Mouse (Mus musculus): Measurements from ENCODE around the gene Bcl2l1. TPM values are rescaled to one million over a fixed set of nuclear protein-coding genes. Genes with fewer than 3 reads are reported as not detected.

The Bcl2l1 gene
- polyA plus RNA-seq (2014; fragmentation: Nextera tagmentation; extraction: Ambion mirVana): 75.0 and 76.8 TPM in 2 replicates

- Histone ChIP-seq H3K27me3 (replicated peaks; ENCODE audit: control insufficient read depth, insufficient read depth, low read length) (no peaks in the 10 kb centered on the region), H3K27ac (ENCODE audit: low read depth) (peak within 1 kb of the TSS; percentile 98)
Measured at GRCm38 (mm10) chr2:152831019-152831878, at the start of gene Bcl2l1. Bcl2l1 (minus strand) TSS chr2:152831728.

GRCm38 (mm10) chr2:152880898-152881297 lies 49.4 kb upstream of the Bcl2l1 start:
- Histone ChIP-seq H3K27me3 (replicated peaks; ENCODE audit: control insufficient read depth, insufficient read depth, low read length) (no peaks in the 10 kb centered on the region), H3K9me3 (ENCODE audit: control insufficient read depth, low read length) (no peaks in the 10 kb centered on the region), H3K4me3 (ENCODE audit: low read depth, low read length) (no peak overlapping the region), H3K9ac (ENCODE audit: low read length) (no peak overlapping the region), H3K4me2 (ENCODE audit: low read length) (no peak overlapping the region), H3K4me1 (replicated peaks; ENCODE audit: control insufficient read depth, insufficient read depth, low read length) (no peaks in the 10 kb centered on the region), H3K27ac (ENCODE audit: low read depth) (no peak overlapping the region), H3K36me3 (ENCODE audit: control insufficient read depth, insufficient read depth, low read length) (peaks cover 93% of the 10 kb centered on the region)
- DNase-seq (ENCODE audit: low spot score) (no peak), ATAC-seq (replicated peaks; ENCODE audit: low FRiP score, low TSS enrichment, low read depth) (no peak)
- 93% methylated on average over 13 of the region's 13 CpGs for WGBS

More at GRCm38 (mm10) chr2:152831019-152831878, at the start of gene Bcl2l1:
- Histone ChIP-seq H3K4me3 (ENCODE audit: low read depth, low read length) (peak within 1 kb of the TSS; percentile 71), H3K36me3 (ENCODE audit: control insufficient read depth, insufficient read depth, low read length) (no peaks in the 10 kb centered on the region), H3K4me2 (ENCODE audit: low read length) (peak within 1 kb of the TSS; percentile 73), H3K4me1 (replicated peaks; ENCODE audit: control insufficient read depth, insufficient read depth, low read length) (peaks cover 30% of the 10 kb centered on the region), H3K9me3 (ENCODE audit: control insufficient read depth, low read length) (no peaks in the 10 kb centered on the region), H3K9ac (ENCODE audit: low read length) (peak within 1 kb of the TSS; percentile 94)
- WGBS: under 1% methylated on average over 72 of the region's 74 CpGs
- DNase-seq (ENCODE audit: low spot score) (peak; percentile 99), ATAC-seq (replicated peaks; ENCODE audit: low FRiP score, low TSS enrichment, low read depth) (peak; percentile 96)

DNA sequence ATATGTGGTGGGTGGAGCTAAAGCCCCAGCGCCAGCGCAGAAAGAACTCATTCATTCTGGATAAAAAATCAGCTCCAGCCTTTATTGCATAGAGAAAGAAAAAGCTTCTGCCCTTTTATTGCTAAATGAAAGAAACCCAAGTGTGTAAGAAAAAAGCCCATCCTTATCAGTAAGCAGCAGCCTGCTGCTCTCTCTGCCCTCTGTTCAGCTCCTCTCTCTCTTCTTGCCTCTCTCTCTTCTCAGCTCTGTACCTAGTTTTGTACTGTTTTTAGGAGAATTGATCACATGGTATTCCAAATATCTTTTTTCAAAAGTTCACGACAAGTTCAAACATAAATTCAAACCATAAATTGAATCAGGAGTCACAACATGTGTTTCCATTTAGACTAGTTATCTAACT lies 46.7 kb upstream of the Bcl2l1 start:
- ATAC-seq (replicated peaks; ENCODE audit: low FRiP score, low TSS enrichment, low read depth): no peak
- DNase-seq (ENCODE audit: low spot score): no peak
- no peak overlapping the region for H3K4me3 ChIP-seq (ENCODE audit: low read depth, low read length)
- no peak overlapping the region for H3K27ac ChIP-seq (ENCODE audit: low read depth)
- peaks cover 93% of the 10 kb centered on the region for H3K36me3 ChIP-seq (ENCODE audit: control insufficient read depth, insufficient read depth, low read length)
- H3K4me1 ChIP-seq (replicated peaks; ENCODE audit: control insufficient read depth, insufficient read depth, low read length): no peaks in the 10 kb centered on the region
- no peaks in the 10 kb centered on the region for H3K9me3 ChIP-seq (ENCODE audit: control insufficient read depth, low read length)
- no peaks in the 10 kb centered on the region for H3K27me3 ChIP-seq (replicated peaks; ENCODE audit: control insufficient read depth, insufficient read depth, low read length)
- WGBS: 82% methylated on average over 3 of the region's 3 CpGs
- no peak overlapping the region for H3K9ac ChIP-seq (ENCODE audit: low read length)
- no peak overlapping the region for H3K4me2 ChIP-seq (ENCODE audit: low read length)

GRCm38 (mm10) chr2:152863346-152863745 lies 31.8 kb upstream of the Bcl2l1 start:
- WGBS: 92% methylated on average over 6 of the region's 6 CpGs
- Histone ChIP-seq H3K36me3 (ENCODE audit: control insufficient read depth, insufficient read depth, low read length) (peaks cover 71% of the 10 kb centered on the region), H3K4me2 (ENCODE audit: low read length) (no peak overlapping the region), H3K4me1 (replicated peaks; ENCODE audit: control insufficient read depth, insufficient read depth, low read length) (no peaks in the 10 kb centered on the region), H3K27ac (ENCODE audit: low read depth) (no peak overlapping the region), H3K27me3 (replicated peaks; ENCODE audit: control insufficient read depth, insufficient read depth, low read length) (no peaks in the 10 kb centered on the region), H3K4me3 (ENCODE audit: low read depth, low read length) (no peak overlapping the region), H3K9me3 (ENCODE audit: control insufficient read depth, low read length) (no peaks in the 10 kb centered on the region), H3K9ac (ENCODE audit: low read length) (no peak overlapping the region)
- DNase-seq (ENCODE audit: low spot score) (no peak), ATAC-seq (replicated peaks; ENCODE audit: low FRiP score, low TSS enrichment, low read depth) (no peak)

- Histone ChIP-seq H3K27ac (ENCODE audit: low read depth) (no peak overlapping the region), H3K36me3 (ENCODE audit: control insufficient read depth, insufficient read depth, low read length) (peaks cover 69% of the 10 kb centered on the region), H3K27me3 (replicated peaks; ENCODE audit: control insufficient read depth, insufficient read depth, low read length) (no peaks in the 10 kb centered on the region), H3K9me3 (ENCODE audit: control insufficient read depth, low read length) (no peaks in the 10 kb centered on the region), H3K4me3 (ENCODE audit: low read depth, low read length) (no peak overlapping the region), H3K4me1 (replicated peaks; ENCODE audit: control insufficient read depth, insufficient read depth, low read length) (no peaks in the 10 kb centered on the region), H3K4me2 (ENCODE audit: low read length) (no peak overlapping the region), H3K9ac (ENCODE audit: low read length) (no peak overlapping the region)
- no peak for ATAC-seq (replicated peaks; ENCODE audit: low FRiP score, low TSS enrichment, low read depth)
- WGBS: 88% methylated on average over 3 of the region's 3 CpGs
- no peak for DNase-seq (ENCODE audit: low spot score)
Measured at GRCm38 (mm10) chr2:152862638-152863037, 31.1 kb upstream of the Bcl2l1 start.

DNA sequence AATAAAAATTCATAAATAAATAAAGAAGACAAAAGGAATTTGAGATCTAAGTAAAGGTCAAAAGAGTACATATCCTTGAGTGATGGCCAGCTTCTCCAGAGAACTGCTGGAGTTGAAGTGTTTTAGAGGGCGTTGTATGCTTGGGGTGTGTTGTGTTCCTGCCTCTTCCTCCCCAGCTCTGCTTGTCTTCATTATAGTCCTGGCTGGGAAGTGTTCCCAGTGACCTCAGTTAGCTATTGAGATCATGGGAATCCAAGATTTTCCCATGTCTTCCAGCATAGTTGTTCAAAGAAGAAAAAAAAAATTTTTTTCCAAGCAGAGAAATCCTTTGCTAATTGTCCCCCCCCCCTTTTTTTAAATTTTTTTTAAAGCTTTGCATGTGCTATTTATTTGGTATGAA lies 30.4 kb upstream of the Bcl2l1 start:
- Histone ChIP-seq H3K9ac (ENCODE audit: low read length) (no peak overlapping the region), H3K4me3 (ENCODE audit: low read depth, low read length) (no peak overlapping the region), H3K4me2 (ENCODE audit: low read length) (no peak overlapping the region), H3K9me3 (ENCODE audit: control insufficient read depth, low read length) (no peaks in the 10 kb centered on the region), H3K27ac (ENCODE audit: low read depth) (no peak overlapping the region), H3K27me3 (replicated peaks; ENCODE audit: control insufficient read depth, insufficient read depth, low read length) (no peaks in the 10 kb centered on the region), H3K36me3 (ENCODE audit: control insufficient read depth, insufficient read depth, low read length) (peaks cover 71% of the 10 kb centered on the region), H3K4me1 (replicated peaks; ENCODE audit: control insufficient read depth, insufficient read depth, low read length) (no peaks in the 10 kb centered on the region)
- WGBS: 100% methylated on average over 1 of the region's 1 CpGs
- ATAC-seq (replicated peaks; ENCODE audit: low FRiP score, low TSS enrichment, low read depth) (no peak), DNase-seq (ENCODE audit: low spot score) (no peak)

GRCm38 (mm10) chr2:152859501-152859900 lies 28.0 kb upstream of the Bcl2l1 start:
- no peak for DNase-seq (ENCODE audit: low spot score)
- no peak overlapping the region for H3K9ac ChIP-seq (ENCODE audit: low read length)
- no peak overlapping the region for H3K27ac ChIP-seq (ENCODE audit: low read depth)
- H3K9me3 ChIP-seq (ENCODE audit: control insufficient read depth, low read length): no peaks in the 10 kb centered on the region
- ATAC-seq (replicated peaks; ENCODE audit: low FRiP score, low TSS enrichment, low read depth): no peak
- 74% methylated on average over 3 of the region's 3 CpGs for WGBS
- no peaks in the 10 kb centered on the region for H3K27me3 ChIP-seq (replicated peaks; ENCODE audit: control insufficient read depth, insufficient read depth, low read length)
- H3K4me1 ChIP-seq (replicated peaks; ENCODE audit: control insufficient read depth, insufficient read depth, low read length): no peaks in the 10 kb centered on the region
- H3K36me3 ChIP-seq (ENCODE audit: control insufficient read depth, insufficient read depth, low read length): peaks cover 75% of the 10 kb centered on the region
- H3K4me2 ChIP-seq (ENCODE audit: low read length): no peak overlapping the region
- no peak overlapping the region for H3K4me3 ChIP-seq (ENCODE audit: low read depth, low read length)

GRCm38 (mm10) chr2:152848466-152848865 lies 16.9 kb upstream of the Bcl2l1 start:
- WGBS: 9% methylated on average over 2 of the region's 2 CpGs
- H3K36me3 ChIP-seq (ENCODE audit: control insufficient read depth, insufficient read depth, low read length): peaks cover 21% of the 10 kb centered on the region
- H3K4me1 ChIP-seq (replicated peaks; ENCODE audit: control insufficient read depth, insufficient read depth, low read length): peaks cover 17% of the 10 kb centered on the region
- H3K4me3 ChIP-seq (ENCODE audit: low read depth, low read length): peak overlapping the region; percentile 74
- no peaks in the 10 kb centered on the region for H3K9me3 ChIP-seq (ENCODE audit: control insufficient read depth, low read length)
- peak overlapping the region; percentile 72 for H3K27ac ChIP-seq (ENCODE audit: low read depth)
- DNase-seq (ENCODE audit: low spot score): no peak
- ATAC-seq (replicated peaks; ENCODE audit: low FRiP score, low TSS enrichment, low read depth): no peak
- H3K9ac ChIP-seq (ENCODE audit: low read length): peak overlapping the region; percentile 73
- H3K27me3 ChIP-seq (replicated peaks; ENCODE audit: control insufficient read depth, insufficient read depth, low read length): no peaks in the 10 kb centered on the region
- peak overlapping the region; percentile 50 for H3K4me2 ChIP-seq (ENCODE audit: low read length)
